Mouse (Mus musculus) hindbrain, postnatal 0 days (tissue): ENCODE measurements around the gene Igf2r. TPM values are rescaled to one million over a fixed set of nuclear protein-coding genes. Genes with fewer than 3 reads are reported as not detected.

Experiments
- ATAC-seq: fragments of 200-750 bp; cut with Nextera tagmentation; 2 replicates; pipeline ENCODE4 v1.8.0; 2017; ENCODE audit warnings: mild to moderate bottlenecking, moderate TSS enrichment, moderate library complexity
- DNase-seq: peaks from one replicate; pipeline ENCODE4 v3.0.0-alpha.2; 2015; ENCODE audit warnings: low spot score
- H3K27ac ChIP-seq: fragments of 300-500 bp; sonication (generic); 2 replicates; pipeline ENCODE4 v1.5.1; 2014; ENCODE audit warnings: mild to moderate bottlenecking
- H3K27me3 ChIP-seq: fragments of 300-500 bp; sonication (generic); 2 replicates; pipeline ENCODE4 v1.6.1; 2014; ENCODE audit warnings: low read length, mixed read lengths; ENCODE audit not compliant: insufficient read depth
- H3K36me3 ChIP-seq: fragments of 300-500 bp; sonication (generic); 2 replicates; pipeline ENCODE4 v1.6.1; 2014; ENCODE audit warnings: low read length, mixed read lengths; ENCODE audit not compliant: insufficient read depth
- H3K4me1 ChIP-seq: fragments of 300-500 bp; sonication (generic); 2 replicates; pipeline ENCODE4 v1.6.1; 2014; ENCODE audit warnings: antibody characterized with exemption, low read length, mixed read lengths; ENCODE audit not compliant: insufficient read depth
- H3K4me2 ChIP-seq: fragments of 300-500 bp; sonication (generic); 2 replicates; pipeline ENCODE4 v1.6.1; 2014; ENCODE audit warnings: low read depth, mild to moderate bottlenecking, low read length, moderate library complexity, mixed read lengths
- H3K4me3 ChIP-seq: fragments of 300-500 bp; sonication (generic); 2 replicates; pipeline ENCODE4 v1.5.1; 2014; ENCODE audit warnings: low read length
- H3K9ac ChIP-seq: fragments of 300-500 bp; sonication (generic); replicated peaks from 2 replicates; pipeline ENCODE4 v1.6.1; 2014; ENCODE audit warnings: mild to moderate bottlenecking, low read length, moderate library complexity, mixed read lengths
- H3K9me3 ChIP-seq: fragments of 300-500 bp; sonication (generic); 2 replicates; pipeline ENCODE4 v1.6.1; 2016; ENCODE audit warnings: low read length, mixed read lengths
- CTCF ChIP-seq: IDR thresholded peaks from 2 replicates; pipeline ENCODE4 v1.5.1; 2016; ENCODE audit warnings: antibody characterized with exemption, control low read depth, low read depth
- WGBS: fragments of 180-500 bp; shearing (Covaris S2); extraction: QIAGEN DNeasy Blood & Tissue Kit; methylation state at CpG from one replicate; pipeline ENCODE4 v1.1.7; 2014; 5-methylcytosine and 5-hydroxymethylcytosine counted together
- polyA plus RNA-seq: library from polyadenylated mRNA; unstranded; fragments of >200 nt; fragmentation: Nextera tagmentation; extraction: Ambion mirVana; gene quantifications from 2 replicates; pipeline ENCODE4 v1.2.1, GENCODE M21; 2015
- total RNA-seq: library from RNA; depleted of rRNA; stranded (reverse); fragments of >200 nt; gene quantifications from 2 replicates; pipeline ENCODE4 v1.2.3, GENCODE M21; 2014

Igf2r gene
- total and polyA plus RNA-seq, 2 experiments from 2014 or later: 4.7 to 30.7 TPM

DNA sequence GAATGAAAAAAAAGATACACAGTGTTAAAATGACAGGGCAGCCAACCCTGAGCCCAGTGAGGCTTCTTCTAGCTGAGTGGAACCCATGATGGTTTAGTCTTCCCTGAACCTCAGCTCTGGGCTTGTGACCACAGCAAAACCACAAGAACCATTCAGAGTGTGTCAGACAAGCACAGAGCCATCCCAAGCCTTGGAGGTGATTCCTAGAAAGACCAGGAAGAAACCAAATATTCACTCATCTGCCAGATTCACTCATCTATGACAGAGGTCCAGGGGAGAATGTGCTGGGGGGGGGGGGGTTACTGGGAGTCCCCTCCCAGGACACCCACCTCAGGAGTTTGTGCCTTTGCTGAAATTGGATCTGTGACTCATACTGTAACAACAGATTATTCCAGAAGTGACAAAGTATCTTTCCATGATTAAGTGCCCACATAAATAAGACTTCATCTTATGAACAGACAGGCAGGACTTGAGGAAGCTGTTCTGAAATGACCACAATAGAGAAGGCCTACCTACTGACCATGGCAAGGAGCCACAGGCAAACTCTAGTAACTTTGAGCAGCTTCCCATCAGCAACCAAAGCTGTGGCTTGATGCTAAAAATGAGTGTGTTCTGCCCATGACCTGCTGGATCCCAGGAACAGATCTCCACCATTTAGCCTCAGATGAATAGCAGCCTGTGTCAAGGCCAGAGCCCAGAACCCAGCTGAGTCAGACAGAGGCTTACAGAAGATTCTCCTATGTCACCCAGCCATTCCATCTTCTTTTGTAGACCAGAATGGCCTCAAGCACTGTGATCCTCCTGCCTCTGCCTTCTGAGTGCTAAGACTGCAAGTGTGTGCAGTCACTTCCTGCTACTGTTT lies 35.4 kb upstream of the Igf2r start:
- DNase-seq: no peak
- no peak overlapping the region for H3K4me3 ChIP-seq

DNA sequence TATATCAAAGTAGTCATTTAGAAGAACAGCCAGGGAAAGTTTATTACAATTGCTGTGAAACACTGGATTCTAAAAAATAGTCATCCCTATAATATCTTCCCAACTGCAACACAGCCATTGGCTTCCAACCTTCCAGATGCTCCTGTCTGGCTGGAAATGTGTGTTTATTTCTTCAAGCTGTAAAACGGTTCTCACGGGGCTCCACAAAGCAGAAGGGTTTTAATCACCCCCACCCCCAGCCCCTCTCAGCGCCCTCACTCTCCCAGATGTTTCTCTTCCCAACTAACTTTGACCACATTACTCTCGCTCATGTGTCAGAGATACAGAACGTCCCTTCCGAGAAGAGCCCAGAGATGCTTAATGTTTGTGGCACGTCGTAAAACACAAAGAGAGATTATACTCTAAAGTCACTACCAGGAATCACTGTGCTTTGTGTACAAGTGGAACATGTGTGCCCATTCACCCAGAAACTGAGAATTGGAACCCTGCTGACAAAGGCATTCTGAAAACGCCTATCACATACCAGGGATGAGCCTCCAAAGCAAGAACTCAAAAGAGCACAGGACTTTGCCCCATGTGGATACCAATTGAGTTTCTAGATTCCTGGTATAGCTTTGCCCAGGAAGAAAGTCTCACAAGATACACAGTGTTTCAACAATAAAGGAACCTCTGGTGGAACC lies 32.5 kb upstream of the Igf2r start:
- DNase-seq: no peak
- H3K9ac ChIP-seq: no peak overlapping the region
- no peak overlapping the region for H3K4me2 ChIP-seq
- H3K9me3 ChIP-seq: no peaks in the 10 kb centered on the region
- H3K4me3 ChIP-seq: no peak overlapping the region
- ATAC-seq: no peak
- TF ChIP-seq CTCF: no peak
- H3K4me1 ChIP-seq: no peaks in the 10 kb centered on the region
- 37% methylated on average over 9 of the region's 9 CpGs for WGBS
- no peaks in the 10 kb centered on the region for H3K27me3 ChIP-seq
- H3K36me3 ChIP-seq: no peaks in the 10 kb centered on the region
- no peak overlapping the region for H3K27ac ChIP-seq

More for the DNA sequence above, 35.4 kb upstream of the Igf2r start:
- Histone ChIP-seq H3K27ac (no peak overlapping the region), H3K36me3 (no peaks in the 10 kb centered on the region), H3K27me3 (no peaks in the 10 kb centered on the region), H3K4me2 (no peak overlapping the region), H3K4me1 (no peaks in the 10 kb centered on the region), H3K9me3 (no peaks in the 10 kb centered on the region), H3K9ac (no peak overlapping the region)
- no peak for ATAC-seq
- no peak for TF ChIP-seq CTCF

DNA sequence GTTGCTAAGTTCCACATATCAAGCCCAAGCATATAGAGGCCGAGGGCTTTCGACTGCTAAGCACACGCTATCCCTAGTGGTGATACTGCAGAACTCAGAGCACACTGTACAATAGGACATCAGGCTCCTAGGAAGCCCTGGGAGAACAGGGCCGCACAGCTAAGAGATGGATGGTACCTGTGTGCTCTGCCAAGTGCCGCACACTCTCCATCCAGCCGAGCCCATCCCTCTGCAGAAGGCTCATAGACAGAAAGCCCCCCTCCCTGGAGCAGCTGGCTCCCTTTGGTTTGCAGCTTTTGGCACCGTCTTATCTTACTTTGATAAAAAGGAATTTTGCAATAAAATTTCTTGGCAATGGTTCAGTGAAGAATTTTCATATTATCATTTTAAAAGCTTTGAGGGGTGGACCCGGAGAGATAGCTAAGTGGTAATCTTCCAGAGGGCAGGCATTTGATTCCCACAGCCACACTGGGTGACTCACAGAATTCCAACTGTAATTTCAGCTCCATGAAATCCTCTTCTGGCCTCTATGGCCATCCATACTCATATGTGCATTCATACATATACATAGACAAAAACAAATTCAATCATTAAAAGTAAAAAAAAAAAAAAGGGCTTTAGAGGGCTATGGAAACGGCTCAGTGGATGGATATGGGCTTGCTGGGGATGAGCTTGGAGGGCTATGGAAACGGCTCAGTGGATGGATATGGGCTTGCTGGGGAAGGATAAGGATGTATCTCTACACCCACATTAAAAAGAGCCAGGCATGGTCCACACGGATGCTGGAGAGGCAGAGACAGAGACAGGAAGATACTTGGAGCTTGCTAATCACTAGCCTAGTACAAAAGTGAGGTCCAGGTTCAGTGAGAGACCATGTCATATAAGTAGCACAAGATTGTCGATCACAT lies 30.2 kb upstream of the Igf2r start:
- H3K4me1 ChIP-seq: no peaks in the 10 kb centered on the region
- H3K9ac ChIP-seq: no peak overlapping the region
- no peak overlapping the region for H3K27ac ChIP-seq
- no peaks in the 10 kb centered on the region for H3K36me3 ChIP-seq
- 74% methylated on average over 12 of the region's 12 CpGs for WGBS
- peak; percentile 40 for TF ChIP-seq CTCF
- no peak overlapping the region for H3K4me2 ChIP-seq
- no peak overlapping the region for H3K4me3 ChIP-seq
- H3K9me3 ChIP-seq: no peaks in the 10 kb centered on the region
- ATAC-seq: peak; percentile 35; the same call in 1 of the 2 replicates
- H3K27me3 ChIP-seq: no peaks in the 10 kb centered on the region
- peak; percentile 4 for DNase-seq

DNA sequence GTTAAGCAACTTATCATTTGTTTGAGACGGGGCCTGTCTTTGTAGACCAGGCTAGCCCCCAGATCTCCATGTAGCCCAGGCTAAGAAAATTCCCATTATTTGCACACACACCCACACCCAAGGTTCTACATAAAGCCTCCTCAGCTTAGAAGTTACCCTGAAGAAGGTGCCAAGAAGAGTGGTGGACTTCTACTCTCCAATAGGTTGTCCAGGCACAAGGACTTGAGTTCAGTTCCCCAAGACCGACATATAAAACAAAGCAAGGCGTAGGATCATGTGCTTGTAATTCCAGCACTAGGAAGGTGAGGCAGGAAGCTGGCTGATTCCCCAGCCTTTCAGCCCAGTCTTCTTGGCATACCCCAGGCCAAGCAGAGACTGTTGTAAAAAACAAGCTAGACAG lies 29.1 kb upstream of the Igf2r start:
- DNase-seq: no peak
- Histone ChIP-seq H3K27me3 (no peaks in the 10 kb centered on the region), H3K4me2 (no peak overlapping the region), H3K27ac (no peak overlapping the region), H3K4me3 (no peak overlapping the region), H3K4me1 (no peaks in the 10 kb centered on the region), H3K36me3 (no peaks in the 10 kb centered on the region), H3K9ac (no peak overlapping the region), H3K9me3 (no peaks in the 10 kb centered on the region)
- no peak for ATAC-seq
- TF ChIP-seq CTCF: no peak
- WGBS: 85% methylated on average over 3 of the region's 3 CpGs

DNA sequence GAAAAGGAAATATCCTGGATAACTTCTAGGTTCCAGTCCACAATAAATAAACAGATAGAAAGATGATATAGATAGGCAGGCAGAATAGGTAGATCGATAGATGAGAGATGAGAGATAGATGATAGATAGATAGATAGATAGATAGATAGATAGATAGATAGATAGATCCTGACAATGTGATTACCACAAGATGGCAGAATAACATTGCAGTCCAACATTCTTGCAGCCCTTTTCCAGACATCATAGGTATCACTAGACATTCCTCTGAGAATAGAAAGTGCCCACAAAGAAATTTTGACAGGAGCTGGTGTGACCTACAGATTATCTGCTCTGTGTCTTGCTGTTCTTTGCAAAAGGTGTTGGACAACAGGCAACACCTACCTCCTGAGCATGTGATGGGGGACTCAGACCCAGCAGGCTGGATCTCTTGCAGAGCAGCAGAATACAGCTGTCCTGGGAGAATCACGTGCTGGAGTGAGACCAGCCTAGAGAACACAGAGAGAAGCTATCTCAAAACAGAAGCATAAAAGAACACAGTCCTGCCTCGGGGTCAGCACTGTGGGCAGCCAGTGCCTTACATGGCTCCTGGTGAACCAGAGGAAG lies 28.1 kb upstream of the Igf2r start:
- WGBS: 69% methylated on average over 3 of the region's 3 CpGs

DNA sequence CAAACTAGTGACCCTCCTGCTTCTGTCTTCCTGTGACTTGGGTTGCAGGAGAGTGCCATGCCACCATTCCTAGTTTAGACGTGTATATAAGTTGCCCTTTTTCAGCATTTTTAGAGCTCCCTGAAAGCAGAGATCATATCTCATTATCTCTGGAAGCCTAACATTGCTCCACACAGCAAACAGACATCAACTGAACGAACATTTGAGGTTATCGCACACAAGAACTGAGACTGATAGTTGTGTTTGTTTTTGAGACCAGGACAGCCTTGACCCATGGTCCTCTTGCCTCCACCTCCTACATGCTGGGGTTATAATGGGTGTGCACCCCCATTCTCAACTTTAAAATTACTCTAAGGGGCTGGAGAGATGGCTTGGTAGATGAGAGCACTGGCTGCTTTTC lies 27.2 kb upstream of the Igf2r start:
- Histone ChIP-seq H3K27ac (no peak overlapping the region), H3K27me3 (no peaks in the 10 kb centered on the region), H3K4me3 (no peak overlapping the region), H3K9me3 (no peaks in the 10 kb centered on the region), H3K9ac (no peak overlapping the region), H3K36me3 (no peaks in the 10 kb centered on the region), H3K4me1 (0 out of 2 replicates have a peak, but pooled peaks cover 1% of the 10 kb centered on the region), H3K4me2 (no peak overlapping the region)
- no peak for TF ChIP-seq CTCF
- ATAC-seq: no peak
- DNase-seq: no peak
- WGBS: 89% methylated on average over 3 of the region's 3 CpGs

More for the DNA sequence above, 28.1 kb upstream of the Igf2r start:
- H3K27ac ChIP-seq: no peak overlapping the region
- no peaks in the 10 kb centered on the region for H3K36me3 ChIP-seq
- no peaks in the 10 kb centered on the region for H3K4me1 ChIP-seq
- no peaks in the 10 kb centered on the region for H3K27me3 ChIP-seq
- no peak overlapping the region for H3K9ac ChIP-seq
- no peak overlapping the region for H3K4me2 ChIP-seq
- peak; percentile 43; the same call in 1 of the 2 replicates for TF ChIP-seq CTCF
- ATAC-seq: no peak
- peak; percentile 32 for DNase-seq
- no peaks in the 10 kb centered on the region for H3K9me3 ChIP-seq
- no peak overlapping the region for H3K4me3 ChIP-seq
